Mouse (Mus musculus): ENCODE data around the gene Spem1. TPM values are rescaled to one million over a fixed set of nuclear protein-coding genes. Genes with fewer than 3 reads are reported as not detected.

Spem1 gene
- total RNA-seq, 2 experiments from 2014 or later, result not detected

Other genes starting within 250 kb of the Spem1 start
- gene Wrap53, start 241.9 kb downstream of the Spem1 start, total RNA-seq (2021), result 10 to 100 TPM in 1 of 2 experiments, 1 to 10 TPM in 1; 9.6 to 10.9 TPM
- gene Trp53, start 241.8 kb downstream of the Spem1 start, total RNA-seq (2021), result 10 to 100 TPM; 48.4 to 53.4 TPM
- gene Atp1b2, start 216.2 kb downstream of the Spem1 start, total RNA-seq (2021), result 10 to 100 TPM; 32.8 to 39.8 TPM
- not detected for gene Shbg, start 204.3 kb downstream of the Spem1 start, total RNA-seq (2021)
- gene Sat2, start 200.2 kb downstream of the Spem1 start, total RNA-seq (2021), result 1 to 10 TPM; 5.9 to 6.5 TPM
- gene Fxr2, start 189.2 kb downstream of the Spem1 start, total RNA-seq (2021), result 10 to 100 TPM; 83.5 to 90.2 TPM
- gene Sox15, start 166.9 kb downstream of the Spem1 start, total RNA-seq (2021), result not detected
- gene Mpdu1, start 159.5 kb downstream of the Spem1 start, total RNA-seq (2021), result 100 to 1,000 TPM in 1 of 2 experiments, 10 to 100 TPM in 1; 95.7 to 117 TPM
- 10 to 100 TPM; 20.5 to 36.7 TPM for gene Cd68, start 156.0 kb downstream of the Spem1 start, total RNA-seq (2021)
- 100 to 1,000 TPM; 584 to 655 TPM for gene Eif4a1, start 149.8 kb downstream of the Spem1 start, total RNA-seq (2021)
- gene Senp3, start 140.1 kb downstream of the Spem1 start, total RNA-seq (2021), result 10 to 100 TPM; 69.0 to 79.8 TPM
- gene Tnfsf13, start 136.4 kb downstream of the Spem1 start, total RNA-seq (2021), result 1 to 10 TPM; 2.8 to 5.3 TPM
- gene Tnfsf12, start 126.3 kb downstream of the Spem1 start, total RNA-seq (2021), result 10 to 100 TPM; 23.7 to 26.2 TPM
- 1 to 10 TPM; 3.6 to 4.9 TPM for gene Tnfsfm13, start 126.1 kb downstream of the Spem1 start, total RNA-seq (2021)
- gene Polr2a, start 63.5 kb downstream of the Spem1 start, total RNA-seq (2021), result 10 to 100 TPM; 55.4 to 79.7 TPM
- not detected for gene Slc35g3, start 60.2 kb downstream of the Spem1 start, total RNA-seq (2021)
- gene Zbtb4, start 56.3 kb downstream of the Spem1 start, total RNA-seq (2021), result 10 to 100 TPM; 48.2 to 71.4 TPM
- gene Chrnb1, start 26.2 kb downstream of the Spem1 start, total RNA-seq (2021), result 1 to 10 TPM; 1.3 to 3.9 TPM
- gene Fgf11, start 20.3 kb downstream of the Spem1 start, total RNA-seq (2021), result 10 to 100 TPM in 1 of 2 experiments, 1 to 10 TPM in 1; 3.0 to 13.0 TPM
- under 1 TPM; 0.36 to 0.51 TPM for gene Tmem102, start 16.6 kb downstream of the Spem1 start, total RNA-seq (2021)
- not detected for gene Gm39566, start 6.9 kb downstream of the Spem1 start, total RNA-seq (2021)
- not detected for gene Spem2, start 3.7 kb downstream of the Spem1 start, total RNA-seq (2021)
- 10 to 100 TPM; 19.7 to 24.9 TPM for gene Nlgn2, start 15.6 kb upstream of the Spem1 start, total RNA-seq (2021)
- 100 to 1,000 TPM; 145 TPM for gene Tmem256, start 16.3 kb upstream of the Spem1 start, total RNA-seq (2021)
- gene Plscr3, start 24.2 kb upstream of the Spem1 start, total RNA-seq (2021), result 10 to 100 TPM; 38.2 to 46.2 TPM
- under 1 TPM in 1 of 2 experiments, not detected in 1; 0.38 TPM for gene Tnk1, start 36.5 kb upstream of the Spem1 start, total RNA-seq (2021)
- gene Tmem95, start 55.8 kb upstream of the Spem1 start, total RNA-seq (2021), result not detected
- gene Kctd11, start 59.2 kb upstream of the Spem1 start, total RNA-seq (2021), result 1 to 10 TPM; 3.6 to 6.0 TPM
- 1 to 10 TPM in 1 of 2 experiments, under 1 TPM in 1; 0.43 to 1.5 TPM for gene Acap1, start 73.4 kb upstream of the Spem1 start, total RNA-seq (2021)
- under 1 TPM; 0.29 to 0.86 TPM for gene 2810408A11Rik, start 78.8 kb upstream of the Spem1 start, total RNA-seq (2021)
- 10 to 100 TPM; 48.5 to 53.9 TPM for gene Neurl4, start 78.9 kb upstream of the Spem1 start, total RNA-seq (2021)
- gene Gps2, start 91.7 kb upstream of the Spem1 start, total RNA-seq (2021), result 10 to 100 TPM; 47.3 to 52.4 TPM
- gene Eif5a, start 99.8 kb upstream of the Spem1 start, total RNA-seq (2021), result 100 to 1,000 TPM; 579 to 673 TPM
- gene Ybx2, start 113.6 kb upstream of the Spem1 start, total RNA-seq (2021), result 10 to 100 TPM; 14.2 to 32.6 TPM
- 100 to 1,000 TPM in 1 of 2 experiments, 10 to 100 TPM in 1; 70.7 to 200 TPM for gene Slc2a4, start 126.0 kb upstream of the Spem1 start, total RNA-seq (2021)
- under 1 TPM in 1 of 2 experiments, not detected in 1; 0.66 TPM for gene Cldn7, start 142.6 kb upstream of the Spem1 start, total RNA-seq (2021)
- 100 to 1,000 TPM; 114 to 123 TPM for gene Ctdnep1, start 159.0 kb upstream of the Spem1 start, total RNA-seq (2021)
- gene Elp5, start 160.3 kb upstream of the Spem1 start, total RNA-seq (2021), result 10 to 100 TPM; 62.7 to 81.3 TPM
- gene Gabarap, start 169.0 kb upstream of the Spem1 start, total RNA-seq (2021), result 100 to 1,000 TPM; 436 to 473 TPM
- gene Phf23, start 173.6 kb upstream of the Spem1 start, total RNA-seq (2021), result 10 to 100 TPM; 51.5 to 57.5 TPM
- gene Dvl2, start 178.4 kb upstream of the Spem1 start, total RNA-seq (2021), result 10 to 100 TPM; 13.8 to 14.9 TPM
- 1,000 to 10,000 TPM in 1 of 2 experiments, 100 to 1,000 TPM in 1; 522 to 1,041 TPM for gene Acadvl, start 193.2 kb upstream of the Spem1 start, total RNA-seq (2021)
- 10 to 100 TPM; 24.6 to 33.0 TPM for gene Dlg4, start 194.8 kb upstream of the Spem1 start, total RNA-seq (2021)
- gene Asgr1, start 231.9 kb upstream of the Spem1 start, total RNA-seq (2021), result under 1 TPM in 1 of 2 experiments, not detected in 1; 0.50 TPM

Measured in adrenal gland, adult 18-20 months (tissue).